Mouse (Mus musculus) liver, embryonic 14.5 days (tissue): Measurements from ENCODE around the gene Entpd3.

Experiments
- CTCF ChIP-seq: IDR thresholded peaks from 2 replicates; pipeline ENCODE4 v1.5.1; 2016; ENCODE audit warnings: antibody characterized with exemption, low read depth, control low read depth
- EP300 ChIP-seq: IDR thresholded peaks from 2 replicates; pipeline ENCODE4 v1.6.1; 2016; ENCODE audit warnings: antibody characterized with exemption, low read depth

DNA sequence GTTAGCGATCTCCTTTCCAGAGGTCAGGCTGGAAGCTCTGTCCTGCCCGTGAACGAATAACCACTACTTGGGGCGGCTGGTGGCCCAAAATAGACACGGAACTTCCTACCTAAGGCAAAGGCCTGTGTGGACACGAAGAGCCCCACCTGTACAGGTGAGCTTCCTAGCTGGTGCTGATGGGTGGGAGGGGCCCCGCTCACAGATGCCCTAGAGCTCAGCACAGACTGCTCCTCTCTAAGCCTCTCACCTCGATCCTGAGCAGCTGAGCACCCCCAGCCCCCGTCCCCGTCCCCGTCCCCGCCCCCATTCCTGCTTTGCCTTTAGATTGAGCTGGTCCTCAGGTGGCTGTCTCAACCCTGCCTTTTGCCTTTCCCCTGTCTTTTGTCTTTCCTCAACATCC lies 64.3 kb downstream of the Entpd3 start:
- TF ChIP-seq EP300 (no peak), CTCF (no peak)
